Mouse (Mus musculus): ENCODE data around the gene Clcn6.

- TF ChIP-seq MAFK (IDR thresholded peaks at IDR 0.05; ENCODE audit: insufficient read depth, low read depth, low read length) (no peak), CHD2 (IDR thresholded peaks at IDR 0.05; ENCODE audit: low read depth, low read length) (no peak), ZC3H11A (IDR thresholded peaks at IDR 0.05; ENCODE audit: borderline replicate concordance, low read depth, low read length) (no peak)
Observed at GRCm38 (mm10) chr4:148029297-148029696, 9.3 kb downstream of the Clcn6 start.
